Mouse (Mus musculus) layer of hippocampus, adult 11-12 months (tissue): ENCODE measurements at regions not wholly inside any gene's neighbourhood (a gene's known extent, or its start where the extent isn't known, plus 50 kb on each side); places are given as distances from the start of the nearest gene placed in this dataset.
A peak's percentile ranks its signal among the peaks of the same experiment; 100 is the strongest.

Experiments used
- DNase-seq: peaks from one replicate; pipeline ENCODE4 v3.0.0; 2022; ENCODE audit warnings: low spot score

GRCm38 (mm10) chr11:63585216-63585869, 336.7 kb downstream of the Hs3st3b1 start:
- peak; percentile 19 for DNase-seq

DNA sequence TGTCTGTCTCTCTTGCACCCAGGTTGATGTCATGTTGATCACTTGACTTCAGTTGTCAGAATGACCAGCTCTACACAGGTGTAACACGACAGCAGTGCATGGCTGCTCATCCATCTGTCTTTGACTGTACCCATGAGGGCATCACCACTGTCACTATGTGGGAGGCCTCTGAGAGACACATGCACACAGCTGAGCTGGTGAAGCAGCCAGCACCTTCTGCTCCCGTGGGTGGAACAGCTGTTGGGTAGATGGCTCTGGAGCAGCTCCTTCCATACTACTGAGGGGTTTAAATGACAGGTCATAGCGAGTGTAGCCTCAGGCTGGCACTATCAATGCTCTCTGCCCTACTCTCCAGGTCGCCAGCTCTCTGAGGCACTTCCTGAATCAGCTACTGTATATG, 301.9 kb downstream of the Hs3st3b1 start:
- DNase-seq, result no peak

GRCm38 (mm10) chr11:63630336-63630735, 291.8 kb downstream of the Hs3st3b1 start:
- DNase-seq, result no peak

DNA sequence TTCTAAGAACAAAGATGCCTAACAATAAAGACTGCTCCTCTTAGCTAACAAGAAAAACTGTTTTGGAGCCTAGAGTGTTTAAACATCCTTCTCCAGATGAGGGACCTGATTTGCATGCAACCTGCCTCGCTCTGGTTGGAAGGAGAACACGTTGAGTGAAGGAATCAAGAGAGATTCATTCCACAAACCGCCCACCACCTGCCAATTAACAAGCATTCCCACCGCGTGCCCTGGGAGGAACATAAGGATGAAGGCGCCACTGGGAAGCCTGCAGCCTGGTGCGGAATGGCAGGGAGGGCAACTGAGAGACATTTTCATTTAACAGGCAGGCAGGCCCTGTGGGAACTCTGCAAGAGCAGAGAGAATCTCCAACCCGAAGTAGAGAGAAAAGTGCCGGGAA, 265.0 kb downstream of the Hs3st3b1 start:
- DNase-seq, result no peak

DNA sequence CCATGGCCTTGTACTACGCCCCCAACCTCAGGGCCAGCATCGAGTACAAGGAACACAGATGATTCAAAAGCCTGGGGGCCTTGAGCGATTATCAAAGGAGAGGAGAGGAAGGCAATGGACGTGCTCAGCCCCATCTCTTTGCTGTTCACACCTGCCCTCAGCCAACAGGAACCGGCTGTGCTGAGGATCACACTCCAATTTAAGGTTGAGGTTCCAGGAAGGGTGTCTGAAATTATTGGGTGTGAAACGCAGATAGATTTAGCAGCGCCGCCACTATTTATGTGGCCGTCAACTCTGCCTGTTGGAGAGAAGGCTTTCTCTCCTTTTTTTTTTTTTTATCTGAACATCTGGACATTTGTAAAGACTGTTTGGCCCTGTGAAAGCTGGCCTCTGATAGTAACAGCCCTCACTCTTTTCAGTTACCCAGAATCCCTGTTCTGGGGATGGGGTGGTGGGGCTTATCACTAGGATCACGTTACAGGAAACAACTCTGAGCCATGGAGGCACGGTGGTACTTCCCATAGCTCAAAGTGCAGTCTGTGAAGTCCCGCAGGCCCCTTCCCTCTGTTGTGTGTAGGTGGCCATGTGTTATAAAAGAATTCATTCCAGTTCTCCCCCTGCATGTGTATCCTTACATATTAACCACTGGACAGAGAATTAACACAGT, 256.7 kb downstream of the Hs3st3b1 start:
- DNase-seq, result no peak

- DNase-seq, result no peak
Observed at GRCm38 (mm10) chr11:63670477-63670876, 251.6 kb downstream of the Hs3st3b1 start.

- no peak for DNase-seq
Observed at GRCm38 (mm10) chr11:63671816-63672215, 250.3 kb downstream of the Hs3st3b1 start.

GRCm38 (mm10) chr11:63677921-63678320, 244.2 kb downstream of the Hs3st3b1 start:
- no peak for DNase-seq

GRCm38 (mm10) chr11:63678382-63678905, 243.6 kb downstream of the Hs3st3b1 start:
- no peak for DNase-seq

DNA sequence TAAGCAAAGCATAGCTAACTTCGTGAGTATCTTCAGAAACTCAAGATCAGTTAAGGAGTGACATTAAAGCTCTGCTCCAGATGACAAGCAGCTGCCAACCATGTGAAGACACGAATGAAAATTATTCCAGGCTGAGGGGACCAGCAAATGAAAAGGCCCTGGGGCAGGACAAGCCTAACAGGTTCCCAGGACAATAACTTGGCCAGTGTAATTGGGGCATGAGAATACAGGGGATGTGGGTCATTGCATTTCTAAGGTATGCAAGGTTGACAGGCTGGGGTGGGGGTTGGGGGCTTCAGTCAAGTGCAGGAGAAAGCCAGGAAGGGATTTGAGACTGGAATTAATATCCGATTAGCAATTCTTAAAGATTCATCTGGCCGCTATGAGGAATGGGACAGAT, 242.6 kb downstream of the Hs3st3b1 start:
- DNase-seq, result no peak

DNA sequence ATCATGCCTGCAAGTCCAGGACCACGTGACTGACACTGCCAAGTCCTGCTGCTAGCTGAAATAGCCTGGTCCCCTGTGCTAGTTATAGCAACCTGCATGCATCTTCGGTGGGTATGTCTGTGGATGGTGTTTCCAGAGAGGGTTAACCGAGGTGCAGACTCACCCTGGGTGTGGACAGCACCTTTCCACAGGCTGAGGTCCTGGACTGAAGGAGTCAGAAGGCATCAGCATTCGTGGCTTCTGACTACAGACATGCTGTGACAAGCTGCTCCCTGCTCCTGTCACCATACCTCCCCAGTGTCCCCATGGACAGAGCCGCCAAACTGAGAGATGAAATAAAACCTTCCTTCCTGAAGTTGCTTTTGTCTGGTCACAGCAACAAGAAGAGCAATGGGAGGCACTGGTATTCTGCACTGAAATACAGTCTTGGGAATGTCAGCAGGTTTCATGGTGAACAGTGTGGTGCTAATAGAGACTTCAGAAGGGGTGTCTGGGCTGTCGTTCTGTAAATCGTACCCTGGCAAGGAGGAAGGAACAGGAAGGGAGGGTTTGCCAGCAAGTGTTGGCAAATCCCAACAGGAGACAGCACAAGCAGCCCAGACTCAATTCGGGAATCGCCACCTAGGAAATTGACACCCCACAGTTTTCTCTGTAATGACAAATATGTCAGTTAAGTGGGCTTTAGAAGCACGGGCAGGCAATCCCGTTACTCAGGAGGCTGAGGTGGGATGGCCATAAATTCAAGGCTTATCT, 237.7 kb downstream of the Hs3st3b1 start:
- no peak for DNase-seq

DNA sequence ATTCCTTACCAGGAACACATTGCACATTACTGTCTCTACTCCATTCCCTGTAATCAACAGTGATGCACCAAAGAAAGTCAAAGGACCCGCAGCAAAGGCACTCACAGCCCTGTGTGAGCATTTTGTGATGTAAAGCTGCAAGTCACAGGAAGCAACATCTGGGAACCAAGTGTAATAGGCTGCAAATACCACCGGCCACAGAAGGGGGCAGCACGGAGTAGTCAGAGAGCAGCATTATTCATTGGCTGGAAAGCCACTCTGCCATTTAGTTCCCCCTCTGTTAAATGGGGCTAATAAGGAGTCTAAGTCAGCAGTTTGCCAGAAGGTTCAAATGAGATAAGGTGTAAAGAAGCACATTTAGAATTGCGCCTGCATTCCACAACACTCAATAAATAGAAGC, 231.0 kb downstream of the Hs3st3b1 start:
- peak; percentile 6 for DNase-seq

GRCm38 (mm10) chr11:63704995-63705580, 217.0 kb downstream of the Hs3st3b1 start:
- DNase-seq, result no peak

GRCm38 (mm10) chr11:63706057-63706456, 216.0 kb downstream of the Hs3st3b1 start:
- peak; percentile 3 for DNase-seq

GRCm38 (mm10) chr11:63707093-63707492, 215.0 kb downstream of the Hs3st3b1 start:
- DNase-seq, result no peak

DNA sequence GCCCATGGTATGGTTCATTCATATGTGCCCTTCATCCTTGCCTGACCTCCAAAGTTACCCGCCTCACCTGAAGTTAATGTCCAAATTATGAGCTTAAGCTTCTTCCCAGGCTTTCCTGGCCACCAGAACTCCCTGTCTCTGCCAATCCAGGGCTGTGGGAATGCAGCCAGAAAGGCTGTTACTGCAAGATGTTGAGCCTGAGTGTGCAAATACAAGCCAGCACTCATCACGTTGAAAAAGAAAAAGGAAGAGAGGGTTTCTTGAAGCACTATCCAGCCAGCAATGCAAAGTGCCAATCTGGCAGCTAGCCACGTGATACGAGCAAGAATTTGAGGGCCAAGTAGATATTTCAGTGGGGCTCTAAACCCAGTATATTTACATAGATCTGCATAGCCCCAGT, 213.7 kb downstream of the Hs3st3b1 start:
- peak; percentile 42 for DNase-seq

DNA sequence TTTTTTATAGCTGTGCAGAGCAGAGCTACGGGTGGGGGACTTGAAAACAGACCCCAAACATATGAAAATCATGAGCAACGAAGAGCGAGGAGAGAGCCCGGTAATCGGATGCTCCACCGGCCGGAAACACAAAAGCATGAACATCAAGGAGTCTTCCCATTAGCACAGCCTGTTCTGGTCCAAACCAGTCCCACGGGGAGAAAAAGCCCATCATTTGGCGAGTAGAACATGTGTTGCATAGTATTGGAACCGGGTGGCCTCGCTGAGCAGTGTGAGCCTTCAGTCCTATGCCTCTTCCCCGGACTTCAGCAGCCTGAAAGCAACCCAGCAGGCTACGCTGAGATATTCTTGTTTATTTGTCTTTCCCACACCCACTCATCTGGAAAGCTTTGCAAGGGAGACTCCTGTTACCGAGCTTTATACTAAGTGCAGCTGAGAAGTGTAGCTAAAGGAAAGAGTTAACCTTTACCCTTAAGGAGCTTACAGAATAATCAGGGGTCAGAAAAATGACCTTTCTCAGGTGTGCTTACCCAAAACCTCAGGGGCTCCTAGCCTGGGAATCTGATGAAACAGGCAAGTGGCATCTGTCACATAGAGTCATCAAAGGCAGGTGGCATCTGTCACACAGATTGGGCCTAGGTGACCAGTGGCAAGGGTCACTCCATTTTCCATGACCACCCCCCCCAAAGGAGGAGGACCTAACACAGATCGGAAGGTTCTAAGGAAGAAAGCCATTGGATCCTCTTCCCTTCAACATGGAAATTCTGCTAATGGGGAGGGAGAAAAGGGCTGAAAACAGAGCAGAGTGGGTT, 209.8 kb downstream of the Hs3st3b1 start:
- DNase-seq, result no peak

DNA sequence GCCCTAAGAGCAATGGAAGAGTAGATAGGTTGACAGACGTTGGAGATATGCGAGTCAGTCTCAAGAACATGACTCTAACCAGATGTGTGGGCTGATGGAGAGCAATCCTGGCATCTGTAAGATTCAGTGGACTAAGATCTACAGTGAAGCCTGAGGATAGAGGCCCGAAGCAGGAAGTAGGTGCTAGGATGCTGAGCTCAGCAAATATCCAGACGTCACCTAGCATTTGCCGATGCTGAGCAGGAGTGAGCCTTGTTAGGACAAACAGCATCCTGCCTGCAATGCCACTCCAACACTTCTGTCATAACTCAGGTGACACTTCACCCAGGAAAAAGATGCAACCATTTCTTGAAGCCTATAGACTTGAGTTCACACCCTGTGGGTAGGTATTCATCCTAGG, 199.8 kb downstream of the Hs3st3b1 start:
- no peak for DNase-seq

DNA sequence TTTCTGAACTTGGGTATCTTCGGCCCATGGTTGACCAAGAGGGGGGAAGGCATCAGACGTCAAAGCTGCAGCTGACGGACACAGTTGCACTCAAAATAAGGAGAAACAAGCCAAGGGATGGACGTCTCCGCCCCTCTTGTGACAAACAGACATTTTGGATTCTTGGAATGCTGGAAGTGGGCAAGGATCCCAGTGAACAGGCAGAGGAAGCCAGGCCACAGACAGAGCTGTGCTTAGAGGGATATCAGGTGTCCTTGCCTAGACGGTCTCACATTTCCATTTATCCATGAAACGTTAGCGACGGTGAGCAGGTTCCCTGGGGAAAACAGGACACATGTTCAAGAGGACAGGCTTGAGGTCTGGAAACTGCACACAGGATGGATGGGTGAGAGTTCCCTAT, 191.2 kb downstream of the Hs3st3b1 start:
- no peak for DNase-seq

DNA sequence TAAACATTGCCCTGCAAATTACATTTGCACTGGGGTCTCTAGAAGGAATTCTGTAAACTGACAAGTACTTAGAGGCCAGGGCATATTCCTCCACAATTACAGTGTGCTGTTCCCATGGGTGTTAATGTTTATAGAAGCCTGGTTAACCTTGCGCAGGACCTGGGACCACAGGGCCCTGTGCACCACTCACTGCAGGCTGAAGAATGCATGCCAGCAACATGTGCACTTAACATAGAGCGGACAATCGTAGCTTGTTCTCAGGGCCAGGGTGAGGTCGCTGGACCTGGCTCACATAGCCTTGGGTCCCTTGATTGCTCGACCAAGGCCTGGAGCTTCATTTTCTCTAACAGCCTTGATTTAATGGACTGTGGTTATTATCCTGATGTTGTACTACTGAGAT, 168.8 kb downstream of the Hs3st3b1 start:
- DNase-seq, result no peak

DNA sequence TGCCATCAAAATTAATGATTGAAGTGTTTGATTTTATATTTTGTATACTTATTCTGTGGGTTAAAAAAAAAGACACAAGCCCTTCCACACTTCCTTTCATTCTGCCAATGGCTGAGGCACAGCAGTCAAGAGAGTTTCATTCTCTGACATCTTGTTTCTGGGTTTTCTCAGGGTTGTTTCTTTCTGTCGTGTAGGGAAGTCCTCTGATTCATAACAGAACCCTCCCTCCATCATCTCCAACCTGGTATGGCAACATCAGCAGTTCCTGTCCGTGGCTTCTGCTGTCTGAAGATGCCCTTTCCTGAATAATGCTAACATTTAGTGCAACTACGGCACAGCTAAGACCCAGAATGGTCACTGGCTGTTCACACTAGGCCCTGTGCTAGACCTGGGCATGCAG, 167.3 kb downstream of the Hs3st3b1 start:
- DNase-seq, result no peak

GRCm38 (mm10) chr11:63758313-63758712, 163.8 kb downstream of the Hs3st3b1 start:
- DNase-seq, result no peak
